Comparison of ENCODE assay signal across 18 mouse cellular contexts in the genomic region with DNA sequence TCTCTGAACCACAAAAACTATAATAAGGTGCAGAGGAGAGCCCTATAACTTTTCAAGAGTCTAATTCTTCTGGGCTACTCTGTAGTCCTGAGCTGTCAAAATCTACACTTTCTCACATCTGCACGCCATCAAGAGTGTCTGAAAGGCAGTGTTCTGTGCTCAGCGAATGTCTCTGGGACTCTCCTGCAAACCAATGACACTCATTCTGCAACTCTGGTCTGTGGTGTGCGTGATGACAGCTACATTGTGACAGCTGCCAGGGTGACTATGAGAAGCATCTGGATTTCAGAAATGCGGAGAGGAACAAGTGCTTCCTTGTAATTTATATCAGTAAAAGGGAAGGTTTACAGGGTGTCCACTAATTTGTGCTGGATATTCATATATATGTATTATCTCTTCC.
A peak's percentile ranks its signal among the peaks of the same experiment; 100 is the strongest.
DNase-seq lines count a peak whose midpoint lies in the region; ATAC-seq and TF ChIP-seq lines count a peak whose summit lies in the region.
"Had no signal": no experiment of that assay in that cellular context is flagged by ENCODE, and none has a peak within 500 bp of the region (broad histone marks: within the 10 kb centered on the region; RNA-seq: fewer than 3 reads in every experiment).

No protein-coding gene starts in this region.

- no peak overlapping the region for H3K9ac ChIP-seq in heart, postnatal 0 days (replicated peaks; ENCODE audit: low read depth, low read length)
- no peak overlapping the region for H3K9ac ChIP-seq in midbrain, embryonic 11.5 days (ENCODE audit: low read length)
- H3K9ac ChIP-seq: hindbrain, embryonic 12.5 days; limb, embryonic 15.5 days; stomach, embryonic 15.5 days had no signal

- intact Hi-C loops in heart, postnatal 25 days (cut with DNase I), result no loop called here

- no peak for TF ChIP-seq POLR2A in kidney, adult 2 months (IDR thresholded peaks at IDR 0.05; ENCODE audit: low read depth, low read length)

- no peak overlapping the region for H3K4me3 ChIP-seq in C2C12 (ENCODE audit: insufficient read depth, poor library complexity, severe bottlenecking)
- no peak overlapping the region for H3K4me3 ChIP-seq in heart, embryonic 10.5 days
- H3K4me3 ChIP-seq in heart, postnatal 0 days (ENCODE audit: low read depth, low read length), result no peak overlapping the region
- H3K4me3 ChIP-seq in kidney, adult 2 months (ENCODE audit: insufficient read depth, low read depth, low read length), result no peak overlapping the region
- H3K4me3 ChIP-seq in midbrain, embryonic 11.5 days (ENCODE audit: low read depth, low read length), result no peak overlapping the region
- H3K4me3 ChIP-seq: hindbrain, embryonic 12.5 days; limb, embryonic 15.5 days; stomach, embryonic 15.5 days had no signal

- no peak overlapping the region for H3K27ac ChIP-seq in heart, embryonic 10.5 days
- peak overlapping the region; percentile 85 for H3K27ac ChIP-seq in heart, postnatal 0 days (ENCODE audit: low read depth)
- no peak overlapping the region for H3K27ac ChIP-seq in kidney, adult 2 months (ENCODE audit: insufficient read depth, low read depth, low read length)
- no peak overlapping the region for H3K27ac ChIP-seq in midbrain, embryonic 11.5 days (ENCODE audit: low read depth, low read length)
- H3K27ac ChIP-seq: hindbrain, embryonic 12.5 days; limb, embryonic 15.5 days; stomach, embryonic 15.5 days had no signal

- peak; percentile 19 for DNase-seq in heart, adult 8-10 months (ENCODE audit: low spot score)
- DNase-seq in heart, postnatal 25 days (ENCODE audit: low spot score), result no peak
- DNase-seq in heart, embryonic 10.5 days (ENCODE audit: low spot score), result peak; percentile 79
- peak; percentile 68 for DNase-seq in heart, postnatal 0 days (ENCODE audit: low spot score)
- no peak for DNase-seq in kidney, adult 2 months
- no peak for DNase-seq in midbrain, embryonic 11.5 days (ENCODE audit: low spot score, missing footprints)
- no peak for DNase-seq in kidney, postnatal 25 days
- DNase-seq: adrenal gland, postnatal 10 days; gastrocnemius, postnatal 25 days; kidney, adult 18-20 months; kidney, postnatal 10 days; thymus, adult 18-20 months; thymus, postnatal 4 days had no signal

- ATAC-seq in heart, postnatal 0 days (ENCODE audit: insufficient read depth, low read depth), result peak; percentile 78
- ATAC-seq in midbrain, embryonic 11.5 days (ENCODE audit: low FRiP score), result no peak
- ATAC-seq: forebrain, embryonic 14.5 days had no signal

- no peaks in the 10 kb centered on the region for H3K27me3 ChIP-seq in C2C12 (ENCODE audit: control insufficient read depth, insufficient read depth, insufficient read length)
- no peaks in the 10 kb centered on the region for H3K27me3 ChIP-seq in heart, embryonic 10.5 days (ENCODE audit: insufficient read depth, poor library complexity, severe bottlenecking)
- H3K27me3 ChIP-seq in heart, postnatal 0 days (ENCODE audit: control insufficient read depth, insufficient read depth, low read length), result no peaks in the 10 kb centered on the region
- H3K27me3 ChIP-seq in kidney, adult 2 months (replicated peaks; ENCODE audit: control insufficient read depth, insufficient read depth, low read length), result no peaks in the 10 kb centered on the region
- no peaks in the 10 kb centered on the region for H3K27me3 ChIP-seq in midbrain, embryonic 11.5 days (ENCODE audit: control insufficient read depth, insufficient read depth, low read length)
- H3K27me3 ChIP-seq: hindbrain, embryonic 12.5 days; limb, embryonic 15.5 days; stomach, embryonic 15.5 days had no signal

- 25% methylated on average over 4 of the region's 4 CpGs for WGBS in heart, embryonic 10.5 days
- WGBS in heart, postnatal 0 days, result 25% methylated on average over 4 of the region's 4 CpGs
- WGBS in kidney, adult 2 months, result 81% methylated on average over 4 of the region's 4 CpGs
- WGBS in midbrain, embryonic 11.5 days, result 92% methylated on average over 4 of the region's 4 CpGs

- no peak overlapping the region for H3ac ChIP-seq in C2C12 (ENCODE audit: control insufficient read depth, insufficient read length, low read depth)

- H3K4me2 ChIP-seq in heart, postnatal 0 days (ENCODE audit: low read depth, low read length), result no peak overlapping the region
- H3K4me2 ChIP-seq in midbrain, embryonic 11.5 days, result no peak overlapping the region
- H3K4me2 ChIP-seq: hindbrain, embryonic 12.5 days; limb, embryonic 15.5 days; stomach, embryonic 15.5 days had no signal

- TF ChIP-seq EP300 in heart, postnatal 0 days (IDR thresholded peaks at IDR 0.05; ENCODE audit: low read depth), result 0 out of 2 replicates have a peak, but pooled peaks have one; percentile 26

- H3K4me1 ChIP-seq in heart, embryonic 10.5 days, result peaks cover 51% of the 10 kb centered on the region
- peaks cover 17% of the 10 kb centered on the region for H3K4me1 ChIP-seq in heart, postnatal 0 days (ENCODE audit: control insufficient read depth, insufficient read depth)
- H3K4me1 ChIP-seq in kidney, adult 2 months (ENCODE audit: control insufficient read depth, insufficient read depth, low read length), result peaks cover 9% of the 10 kb centered on the region; the same call in 1 of the 2 replicates
- no peaks in the 10 kb centered on the region for H3K4me1 ChIP-seq in midbrain, embryonic 11.5 days (ENCODE audit: control insufficient read depth, insufficient read depth, low read length)
- H3K4me1 ChIP-seq: hindbrain, embryonic 12.5 days; limb, embryonic 15.5 days; stomach, embryonic 15.5 days had no signal

- H3K79me3 ChIP-seq in C2C12 (ENCODE audit: low read depth), result no peaks in the 10 kb centered on the region

- no peaks in the 10 kb centered on the region for H3K9me3 ChIP-seq in heart, embryonic 10.5 days
- H3K9me3 ChIP-seq in heart, postnatal 0 days (replicated peaks; ENCODE audit: control insufficient read depth, low read length), result no peaks in the 10 kb centered on the region
- no peaks in the 10 kb centered on the region for H3K9me3 ChIP-seq in midbrain, embryonic 11.5 days (ENCODE audit: control insufficient read depth, low read length)
- H3K9me3 ChIP-seq: hindbrain, embryonic 12.5 days; limb, embryonic 15.5 days; stomach, embryonic 15.5 days had no signal

- H3K36me3 ChIP-seq in C2C12 (ENCODE audit: control insufficient read depth, insufficient read depth), result no peaks in the 10 kb centered on the region
- no peaks in the 10 kb centered on the region for H3K36me3 ChIP-seq in heart, embryonic 10.5 days
- no peaks in the 10 kb centered on the region for H3K36me3 ChIP-seq in heart, postnatal 0 days (replicated peaks; ENCODE audit: control insufficient read depth, insufficient read depth, low read length)
- no peaks in the 10 kb centered on the region for H3K36me3 ChIP-seq in kidney, adult 2 months (ENCODE audit: control insufficient read depth, insufficient read depth, low read length)
- H3K36me3 ChIP-seq in midbrain, embryonic 11.5 days (ENCODE audit: control insufficient read depth, insufficient read depth, low read length), result no peaks in the 10 kb centered on the region
- H3K36me3 ChIP-seq: hindbrain, embryonic 12.5 days; limb, embryonic 15.5 days; stomach, embryonic 15.5 days had no signal

- H3K79me2 ChIP-seq in C2C12 (ENCODE audit: control insufficient read depth, insufficient read depth), result no peaks in the 10 kb centered on the region

- TF ChIP-seq CTCF in C2C12 (IDR thresholded peaks at IDR 0.05; ENCODE audit: control insufficient read depth, insufficient read depth, insufficient read length), result no peak
- TF ChIP-seq CTCF in heart, postnatal 0 days (IDR thresholded peaks at IDR 0.05; ENCODE audit: low read depth), result no peak
- no peak for TF ChIP-seq CTCF in kidney, adult 2 months (conservative IDR thresholded peaks at IDR 0.05; ENCODE audit: insufficient read depth, insufficient read length, low read depth, low read length)

TF ChIP-seq in C2C12, 6 proteins besides CTCF, POLR2A, EP300 and RAD21:
- TF ChIP-seq MYOG (IDR thresholded peaks at IDR 0.05; ENCODE audit: control insufficient read depth, extremely low read depth, insufficient read length) (no peak), MYOD1 (IDR thresholded peaks at IDR 0.05; ENCODE audit: control insufficient read depth, insufficient read length, low read depth) (peak; percentile 10), MAX (IDR thresholded peaks at IDR 0.05) (no peak), CEBPB (IDR thresholded peaks at IDR 0.05; ENCODE audit: low read depth) (no peak), USF1 (IDR thresholded peaks at IDR 0.05; ENCODE audit: low read depth) (no peak)

Comparison
In these comparisons a context has a peak if more than half of its experiments do, and no peak if none do; other contexts are left out.
1. DNase-seq: peak in heart, adult 8-10 months (single experiment), heart, embryonic 10.5 days (single experiment) and heart, postnatal 0 days (single experiment); none in heart, postnatal 25 days (single experiment), kidney, adult 2 months (single experiment), midbrain, embryonic 11.5 days (single experiment) and kidney, postnatal 25 days (0 of 2).